Mouse (Mus musculus): ENCODE measurements around the gene Tpk1. TPM values are rescaled to one million over a fixed set of nuclear protein-coding genes. Genes with fewer than 3 reads are reported as not detected.

The Tpk1 gene
- polyA plus RNA-seq, 1 experiment = 8.4 TPM

DNA sequence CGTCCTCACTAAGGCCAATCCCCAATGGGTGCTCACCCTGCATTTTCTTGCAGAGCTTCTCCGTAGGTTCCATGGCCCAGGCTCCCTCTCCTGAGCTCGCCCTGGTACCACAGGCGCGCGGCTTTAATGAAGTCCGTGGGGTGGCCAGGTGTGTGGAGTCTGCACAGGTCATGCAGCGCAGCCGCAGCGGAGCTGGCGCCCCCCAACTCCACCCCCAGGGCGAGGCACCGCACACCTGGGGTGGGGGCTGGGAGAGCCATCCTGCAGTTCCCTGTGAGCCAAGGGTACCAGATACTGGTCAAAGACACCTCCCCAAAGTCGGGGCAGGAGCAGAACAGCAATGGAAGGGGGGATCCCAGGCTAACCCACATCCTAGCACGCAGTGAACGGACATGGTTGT lies 356.6 kb downstream of the Tpk1 start, which contains the start of gene Nobox:
Gene Nobox, minus strand, starts transcription at position 101 of the 400 bp plus-strand sequence.
- WGBS = 67% methylated on average over 16 of the region's 16 CpGs
- no peak for DNase-seq (ENCODE audit: low read depth, low spot score)

DNA sequence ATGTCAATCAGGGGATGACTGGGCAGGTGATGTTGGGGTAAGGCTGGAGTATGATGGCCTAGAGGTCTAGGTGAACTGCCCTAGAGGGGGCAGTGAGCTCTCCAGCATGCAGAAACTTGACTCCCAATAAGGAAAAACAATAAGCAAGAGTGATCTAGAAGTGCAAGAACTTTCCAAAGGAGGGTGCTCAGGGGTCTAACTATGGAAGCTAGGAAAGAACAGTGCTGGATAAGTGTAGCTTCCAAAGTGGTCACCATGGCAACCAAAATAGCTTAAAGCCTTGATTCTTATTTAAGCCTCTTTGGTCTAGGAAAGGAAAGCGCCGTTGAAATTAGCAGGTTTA lies 368.6 kb downstream of the Tpk1 start:
- 31% methylated on average over 2 of the region's 2 CpGs for WGBS
- DNase-seq (ENCODE audit: low read depth, low spot score) = no peak

DNA sequence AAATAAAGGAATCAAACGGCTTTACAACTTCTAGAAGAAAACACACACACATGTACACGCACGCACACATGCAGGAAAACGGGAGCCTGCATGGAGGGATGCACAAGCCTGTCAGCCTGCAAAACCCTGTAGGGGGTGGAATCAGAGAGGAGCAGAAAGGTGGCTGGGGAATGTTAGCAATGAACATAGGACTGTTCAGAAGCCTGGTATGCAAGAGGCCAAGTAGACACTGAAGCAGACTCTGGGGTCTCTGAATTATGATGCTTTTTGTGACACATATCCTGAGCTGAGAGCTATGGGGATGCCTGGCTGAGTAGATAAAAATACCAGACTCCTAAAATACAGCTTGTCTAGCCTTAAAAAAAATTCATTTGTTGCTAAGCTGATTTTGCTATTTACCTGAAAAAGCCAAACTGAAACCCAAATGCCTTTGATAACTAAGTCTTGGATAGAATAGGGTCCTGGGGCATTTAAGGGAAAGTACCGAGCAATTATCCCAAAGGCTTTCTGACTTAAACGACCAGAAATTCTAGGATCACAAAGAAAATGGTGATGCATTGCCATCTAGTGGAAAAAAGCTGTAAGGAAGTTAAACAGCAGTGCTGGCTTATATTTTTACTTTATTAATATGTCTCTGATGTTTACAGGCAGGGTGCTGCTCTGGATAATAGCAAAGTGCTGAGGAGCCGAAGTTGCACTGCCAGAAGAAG lies 369.1 kb downstream of the Tpk1 start:
- WGBS = 32% methylated on average over 7 of the region's 7 CpGs
- peak; percentile 31 for DNase-seq (ENCODE audit: low read depth, low spot score)

DNA sequence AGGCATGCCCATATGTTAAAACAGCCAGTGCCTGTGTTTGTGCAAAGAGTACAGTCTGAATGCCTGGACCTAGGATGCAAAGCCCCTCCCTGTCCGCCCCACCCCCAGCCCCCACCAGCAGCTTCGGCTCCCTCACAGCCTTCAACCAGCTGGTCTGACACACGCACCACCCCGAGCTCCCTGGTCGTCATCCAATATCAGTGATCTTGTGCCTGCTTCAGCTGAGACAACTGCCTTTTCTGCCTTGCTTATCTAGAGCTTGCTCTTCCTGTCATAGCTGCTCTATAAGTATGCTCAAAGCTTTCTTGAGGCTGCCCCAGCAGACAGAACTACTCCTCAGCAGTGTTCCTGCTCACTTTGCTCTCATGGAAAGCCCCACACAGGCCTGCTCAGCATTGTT lies 370.2 kb downstream of the Tpk1 start:
- WGBS = 25% methylated on average over 5 of the region's 5 CpGs
- no peak for DNase-seq (ENCODE audit: low read depth, low spot score)

Data from large intestine, adult 2 months (tissue).